Mouse (Mus musculus) limb, embryonic 12.5 days (tissue): Measurements from ENCODE around the gene Atp1b2. TPM values are rescaled to one million over a fixed set of nuclear protein-coding genes. Genes with fewer than 3 reads are reported as not detected.

ENCODE experiments used
- ATAC-seq: fragments of 200-750 bp; cut with Nextera tagmentation; 2 replicates; pipeline ENCODE4 v1.8.0; 2017; ENCODE audit warnings: low read depth, moderate TSS enrichment; ENCODE audit not compliant: insufficient number of reproducible peaks, insufficient read depth, low FRiP score, low TSS enrichment
- H3K27ac ChIP-seq: fragments of 300-500 bp; sonication (generic); 2 replicates; pipeline ENCODE4 v1.5.1; 2016; ENCODE audit warnings: mild to moderate bottlenecking, moderate library complexity
- H3K27me3 ChIP-seq: fragments of 300-500 bp; sonication (generic); 2 replicates; pipeline ENCODE4 v1.6.1; 2016; ENCODE audit warnings: mild to moderate bottlenecking, moderate library complexity
- H3K36me3 ChIP-seq: fragments of 300-500 bp; sonication (generic); 2 replicates; pipeline ENCODE4 v1.6.1; 2016; ENCODE audit warnings: mild to moderate bottlenecking, moderate library complexity
- H3K4me1 ChIP-seq: fragments of 300-500 bp; sonication (generic); replicated peaks from 2 replicates; pipeline ENCODE4 v1.6.1; 2016
- H3K4me2 ChIP-seq: fragments of 300-500 bp; sonication (generic); 2 replicates; pipeline ENCODE4 v1.6.1; 2016; ENCODE audit warnings: mild to moderate bottlenecking, moderate library complexity
- H3K4me3 ChIP-seq: fragments of 300-500 bp; sonication (generic); replicated peaks from 2 replicates; pipeline ENCODE4 v1.5.1; 2016; ENCODE audit warnings: mild to moderate bottlenecking
- H3K9ac ChIP-seq: fragments of 300-500 bp; sonication (generic); replicated peaks from 2 replicates; pipeline ENCODE4 v1.6.1; 2016; ENCODE audit warnings: mild to moderate bottlenecking, moderate library complexity
- H3K9me3 ChIP-seq: fragments of 300-500 bp; sonication (generic); 2 replicates; pipeline ENCODE4 v1.6.1; 2016; ENCODE audit warnings: mild to moderate bottlenecking, moderate library complexity
- WGBS: fragments of 180-500 bp; shearing (Covaris S2); methylation state at CpG from one replicate; pipeline ENCODE4 v1.1.7; 2016; 5-methylcytosine and 5-hydroxymethylcytosine counted together
- polyA plus RNA-seq: library from polyadenylated mRNA; unstranded; fragments of >200 nt; fragmentation: Nextera tagmentation; extraction: Ambion mirVana; gene quantifications from 2 replicates; pipeline ENCODE4 v1.2.1, GENCODE M21; 2016

Atp1b2 gene
- polyA plus RNA-seq, 1 experiment from 2014 or later, result 3.0 TPM

GRCm38 (mm10) chr11:69591899-69592637 is 13.7 kb downstream of the Atp1b2 start:
- Histone ChIP-seq H3K9ac (no peak overlapping the region), H3K27me3 (no peaks in the 10 kb centered on the region), H3K36me3 (peaks cover 77% of the 10 kb centered on the region), H3K9me3 (no peaks in the 10 kb centered on the region), H3K4me3 (no peak overlapping the region), H3K27ac (0 out of 2 replicates have a peak overlapping the region, but pooled peaks have one; percentile 7), H3K4me1 (no peaks in the 10 kb centered on the region), H3K4me2 (no peak overlapping the region)
- no peak for ATAC-seq
- 80% methylated on average over 7 of the region's 7 CpGs for WGBS

GRCm38 (mm10) chr11:69591424-69591823 is 14.3 kb downstream of the Atp1b2 start:
- 82% methylated on average over 3 of the region's 3 CpGs for WGBS
- H3K36me3 ChIP-seq, result peaks cover 84% of the 10 kb centered on the region

GRCm38 (mm10) chr11:69590622-69591021 is 15.1 kb downstream of the Atp1b2 start:
- H3K36me3 ChIP-seq, result peaks cover 86% of the 10 kb centered on the region
- no peaks in the 10 kb centered on the region for H3K27me3 ChIP-seq
- H3K9me3 ChIP-seq, result no peaks in the 10 kb centered on the region
- 95% methylated on average over 8 of the region's 8 CpGs for WGBS
- no peaks in the 10 kb centered on the region; the same call in 1 of the 2 replicates for H3K4me1 ChIP-seq
- no peak for ATAC-seq
- H3K9ac ChIP-seq, result no peak overlapping the region
- no peak overlapping the region for H3K4me3 ChIP-seq
- H3K27ac ChIP-seq, result no peak overlapping the region
- no peak overlapping the region for H3K4me2 ChIP-seq

More at GRCm38 (mm10) chr11:69591424-69591823, 14.3 kb downstream of the Atp1b2 start:
- H3K9ac ChIP-seq, result no peak overlapping the region
- H3K9me3 ChIP-seq, result no peaks in the 10 kb centered on the region
- ATAC-seq, result no peak
- no peak overlapping the region for H3K4me2 ChIP-seq
- no peaks in the 10 kb centered on the region for H3K4me1 ChIP-seq
- H3K4me3 ChIP-seq, result no peak overlapping the region
- no peak overlapping the region for H3K27ac ChIP-seq
- no peaks in the 10 kb centered on the region for H3K27me3 ChIP-seq

- peaks cover 84% of the 10 kb centered on the region for H3K36me3 ChIP-seq
- 95% methylated on average over 22 of the region's 22 CpGs for WGBS
- H3K27me3 ChIP-seq, result no peaks in the 10 kb centered on the region
- H3K9me3 ChIP-seq, result no peaks in the 10 kb centered on the region
- no peak overlapping the region for H3K4me2 ChIP-seq
- ATAC-seq, result no peak
- no peaks in the 10 kb centered on the region; the same call in 1 of the 2 replicates for H3K4me1 ChIP-seq
- H3K9ac ChIP-seq, result no peak overlapping the region
- H3K27ac ChIP-seq, result no peak overlapping the region
- no peak overlapping the region for H3K4me3 ChIP-seq
These were observed 16.4 kb downstream of the Atp1b2 start for GRCm38 (mm10) chr11:69589207-69589834.

GRCm38 (mm10) chr11:69585718-69586325 is 19.9 kb downstream of the Atp1b2 start:
- 82% methylated on average over 7 of the region's 7 CpGs for WGBS
- Histone ChIP-seq H3K4me2 (no peak overlapping the region), H3K36me3 (peaks cover 66% of the 10 kb centered on the region), H3K27me3 (no peaks in the 10 kb centered on the region), H3K9ac (no peak overlapping the region), H3K9me3 (no peaks in the 10 kb centered on the region), H3K4me3 (no peak overlapping the region), H3K4me1 (peaks cover 11% of the 10 kb centered on the region), H3K27ac (no peak overlapping the region)
- ATAC-seq, result no peak

DNA sequence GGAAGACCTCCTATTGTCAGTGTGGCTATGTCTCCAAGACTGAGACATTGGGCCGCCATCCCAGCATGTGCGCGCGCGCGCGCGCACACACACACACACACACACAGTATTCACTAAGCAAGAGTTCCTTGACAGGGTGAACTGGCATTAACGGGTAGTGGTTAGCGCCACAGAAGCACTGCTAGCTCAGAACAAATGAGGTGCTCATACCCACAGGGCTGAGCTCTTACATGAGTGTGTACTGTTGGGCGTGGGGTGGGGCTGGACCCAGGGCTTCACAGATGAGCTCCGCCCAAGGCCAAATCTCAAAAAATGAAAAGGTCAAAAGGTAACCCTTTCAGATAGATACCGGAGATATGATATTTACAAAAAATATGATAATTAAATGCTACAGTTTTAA is 20.8 kb downstream of the Atp1b2 start:
- Histone ChIP-seq H3K9me3 (no peaks in the 10 kb centered on the region), H3K9ac (no peak overlapping the region), H3K4me3 (no peak overlapping the region), H3K27me3 (no peaks in the 10 kb centered on the region), H3K4me2 (no peak overlapping the region), H3K27ac (no peak overlapping the region), H3K4me1 (peaks cover 11% of the 10 kb centered on the region), H3K36me3 (peaks cover 57% of the 10 kb centered on the region)
- 94% methylated on average over 13 of the region's 13 CpGs for WGBS
- no peak for ATAC-seq

GRCm38 (mm10) chr11:69584008-69584407 is 21.7 kb downstream of the Atp1b2 start:
- Histone ChIP-seq H3K9ac (no peak overlapping the region), H3K27ac (no peak overlapping the region), H3K9me3 (no peaks in the 10 kb centered on the region), H3K36me3 (peaks cover 48% of the 10 kb centered on the region), H3K4me1 (peaks cover 14% of the 10 kb centered on the region), H3K27me3 (no peaks in the 10 kb centered on the region), H3K4me3 (no peak overlapping the region), H3K4me2 (no peak overlapping the region)
- 86% methylated on average over 7 of the region's 7 CpGs for WGBS
- no peak for ATAC-seq

DNA sequence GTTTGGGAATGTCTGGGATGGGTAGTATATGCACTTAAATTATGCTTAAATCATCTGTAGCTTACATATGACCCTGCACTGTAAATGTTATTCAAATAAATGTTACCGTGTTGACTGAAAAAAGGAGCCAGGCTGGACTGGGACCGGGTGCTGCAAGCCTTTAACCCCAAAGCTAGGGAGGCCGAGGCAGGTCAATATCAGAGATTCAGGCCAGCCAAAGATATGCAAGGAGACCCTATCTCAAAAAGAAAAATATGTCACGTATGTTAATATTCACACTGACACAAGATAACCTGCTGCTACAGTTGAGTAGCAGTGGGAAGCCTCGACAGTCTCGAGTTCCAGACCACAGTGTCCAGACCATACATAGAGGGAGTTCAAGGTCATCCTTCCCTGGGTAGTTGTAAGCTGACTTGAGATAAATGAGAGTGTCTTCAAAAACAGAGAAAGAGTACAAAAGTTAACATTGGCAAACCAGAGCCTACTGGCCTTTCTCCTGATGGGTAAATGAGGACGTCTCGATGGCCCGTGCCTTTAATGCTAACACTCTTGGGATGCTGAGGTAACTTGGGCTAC is 23.4 kb downstream of the Atp1b2 start:
- peaks cover 25% of the 10 kb centered on the region for H3K4me1 ChIP-seq
- H3K4me3 ChIP-seq, result peak overlapping the region; percentile 84
- 75% methylated on average over 9 of the region's 9 CpGs for WGBS

GRCm38 (mm10) chr11:69581814-69582213 is 23.9 kb downstream of the Atp1b2 start:
- no peaks in the 10 kb centered on the region for H3K27me3 ChIP-seq
- H3K4me3 ChIP-seq, result peak overlapping the region; percentile 84

More for the DNA sequence above, 23.4 kb downstream of the Atp1b2 start:
- Histone ChIP-seq H3K27me3 (no peaks in the 10 kb centered on the region), H3K27ac (no peak overlapping the region), H3K9ac (peak overlapping the region; percentile 83; the same call in 1 of the 2 replicates), H3K9me3 (no peaks in the 10 kb centered on the region), H3K4me2 (peak overlapping the region; percentile 89), H3K36me3 (peaks cover 33% of the 10 kb centered on the region)
- ATAC-seq, result no peak

DNA sequence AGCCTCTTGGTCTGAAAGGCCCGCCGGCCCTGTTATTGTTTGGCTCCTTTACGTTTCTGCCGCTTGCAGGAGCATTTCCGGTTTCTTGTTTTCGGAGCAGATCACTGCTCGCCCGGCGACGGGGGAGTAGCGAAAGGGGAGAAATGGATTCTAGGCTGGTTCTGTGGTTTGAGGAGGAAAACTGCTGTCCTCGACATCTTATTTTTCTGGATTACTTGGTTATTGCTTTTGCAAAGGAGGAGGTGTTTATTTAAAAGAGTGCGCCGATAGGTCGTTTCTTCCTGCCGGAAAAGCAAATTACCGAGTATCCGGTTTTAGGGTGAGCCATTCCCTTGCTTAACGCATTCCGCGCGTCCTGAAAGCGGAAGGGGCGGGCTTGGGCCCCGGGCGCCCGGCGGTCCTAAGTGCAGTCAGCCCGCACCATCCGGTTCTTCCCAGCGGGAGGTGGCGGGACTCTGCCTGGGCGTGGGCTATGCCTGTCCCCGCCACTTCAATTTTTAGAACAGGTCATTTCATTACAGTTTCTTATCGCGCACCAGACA is 24.5 kb downstream of the Atp1b2 start:
- H3K4me2 ChIP-seq, result peak overlapping the region; percentile 89
- H3K4me3 ChIP-seq, result peak overlapping the region; percentile 84
- peak; percentile 73 for ATAC-seq
- H3K36me3 ChIP-seq, result peaks cover 29% of the 10 kb centered on the region
- peak overlapping the region; percentile 83 for H3K9ac ChIP-seq
- no peaks in the 10 kb centered on the region for H3K9me3 ChIP-seq
- WGBS, result 1% methylated on average over 36 of the region's 36 CpGs
- no peaks in the 10 kb centered on the region for H3K27me3 ChIP-seq
- H3K4me1 ChIP-seq, result peaks cover 30% of the 10 kb centered on the region
- H3K27ac ChIP-seq, result peak overlapping the region; percentile 97

More at GRCm38 (mm10) chr11:69581814-69582213, 23.9 kb downstream of the Atp1b2 start:
- ATAC-seq, result no peak
- Histone ChIP-seq H3K9me3 (no peaks in the 10 kb centered on the region), H3K4me1 (peaks cover 30% of the 10 kb centered on the region), H3K4me2 (peak overlapping the region; percentile 89), H3K36me3 (peaks cover 33% of the 10 kb centered on the region), H3K9ac (peak overlapping the region; percentile 83), H3K27ac (peak overlapping the region; percentile 97)
- 1% methylated on average over 8 of the region's 8 CpGs for WGBS
